Mouse (Mus musculus) G1E (cell line): ENCODE results near the gene Rftn1. TPM values are rescaled to one million over a fixed set of nuclear protein-coding genes. Genes with fewer than 3 reads are reported as not detected.

ENCODE experiments used
- ATAC-seq: 2 replicates; pipeline ENCODE4 v1.8.0; 2016; ENCODE audit warnings: mild to moderate bottlenecking; ENCODE audit not compliant: insufficient number of reproducible peaks, poor library complexity, low FRiP score, severe bottlenecking; ENCODE audit errors: extremely low read depth
- DNase-seq: peaks from one replicate; pipeline ENCODE4 v3.0.0; 2012; ENCODE audit warnings: low spot score
- H3K27me3 ChIP-seq: 2 replicates; pipeline ENCODE4 v1.6.1; 2012; ENCODE audit warnings: mild to moderate bottlenecking, low read length, inconsistent platforms; ENCODE audit not compliant: insufficient read depth
- H3K36me3 ChIP-seq: replicated peaks from 2 replicates; pipeline ENCODE3; 2012; ENCODE audit warnings: mild to moderate bottlenecking, inconsistent platforms
- H3K4me1 ChIP-seq: 2 replicates; pipeline ENCODE4 v1.6.1; 2012; ENCODE audit warnings: low read depth, low read length, inconsistent platforms, mixed read lengths; ENCODE audit not compliant: insufficient read depth
- H3K4me3 ChIP-seq: 2 replicates; pipeline ENCODE4 v1.5.1; 2012; ENCODE audit warnings: low read depth, mild to moderate bottlenecking, inconsistent platforms, low read length, moderate library complexity, mixed read lengths
- H3K9me3 ChIP-seq: replicated peaks from 2 replicates; pipeline ENCODE4 v1.6.1; 2012; ENCODE audit warnings: inconsistent platforms
- CTCF ChIP-seq: IDR thresholded peaks from 2 replicates; pipeline ENCODE4 v1.5.1; 2012; ENCODE audit warnings: low read depth, low read length, inconsistent platforms, mixed read lengths
- GATA1 ChIP-seq: IDR thresholded peaks from 2 replicates; pipeline ENCODE4 v1.6.1; 2012; ENCODE audit warnings: borderline replicate concordance, low read length, inconsistent platforms, mixed read lengths
- GATA2 ChIP-seq: IDR thresholded peaks from 2 replicates; pipeline ENCODE4 v1.6.1; 2012; ENCODE audit warnings: low read depth, low read length, inconsistent platforms, borderline replicate concordance
- POLR2AphosphoS5 ChIP-seq: IDR thresholded peaks from 2 replicates; pipeline ENCODE4 v1.6.1; 2012; ENCODE audit warnings: low read depth, low read length, inconsistent platforms; ENCODE audit not compliant: insufficient replicate concordance
- TAL1 ChIP-seq: conservative IDR thresholded peaks from 2 replicates; pipeline ENCODE4 v1.6.1; 2012; ENCODE audit warnings: low read depth, low read length, inconsistent platforms, mixed read lengths
- polyA plus RNA-seq: library from polyadenylated mRNA; stranded (reverse); fragments of >175 nt; gene quantifications from 2 replicates; pipeline ENCODE4 v1.2.3, GENCODE M21; 2012
- total RNA-seq, 2 experiments: library from RNA; stranded (forward) in 1 of 2; stranded (reverse) in 1 of 2; fragments of 200-1000 nt in 1 of 2; fragments of >200 nt in 1 of 2; fragmentation: Nextera tagmentation in 1 of 2; gene quantifications; 2 replicates each; pipeline ENCODE4 v1.2.3; 2014 to 2017

Gene Rftn1
- total and polyA plus RNA-seq, 3 experiments = not detected

DNA sequence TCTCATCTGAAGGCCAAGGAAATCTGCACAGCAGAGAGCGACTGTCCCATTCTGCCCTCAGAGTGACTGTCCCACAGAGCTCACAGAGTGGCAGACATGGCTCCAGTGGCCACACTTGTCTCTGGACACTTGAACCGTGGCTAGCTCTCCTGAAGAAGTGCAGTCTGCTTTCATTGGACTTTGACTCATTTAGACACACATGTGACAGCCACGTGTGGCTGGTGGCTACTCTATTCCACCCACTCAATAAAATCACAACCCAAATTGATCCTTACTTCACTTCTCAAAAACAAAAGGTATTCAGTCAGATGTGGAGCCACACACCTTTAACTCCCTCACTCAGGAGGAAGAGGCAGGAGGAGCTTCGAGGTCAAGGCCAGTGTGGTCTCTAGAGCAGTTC is 5.4 kb downstream of the Rftn1 start:
- ATAC-seq = no peak
- no peaks in the 10 kb centered on the region for H3K27me3 ChIP-seq
- no peaks in the 10 kb centered on the region for H3K36me3 ChIP-seq
- H3K9me3 ChIP-seq = peaks cover 81% of the 10 kb centered on the region
- H3K4me1 ChIP-seq = no peaks in the 10 kb centered on the region
- no peak for TF ChIP-seq CTCF
- no peak for TF ChIP-seq TAL1
- DNase-seq = no peak
- no peak overlapping the region for H3K4me3 ChIP-seq

DNA sequence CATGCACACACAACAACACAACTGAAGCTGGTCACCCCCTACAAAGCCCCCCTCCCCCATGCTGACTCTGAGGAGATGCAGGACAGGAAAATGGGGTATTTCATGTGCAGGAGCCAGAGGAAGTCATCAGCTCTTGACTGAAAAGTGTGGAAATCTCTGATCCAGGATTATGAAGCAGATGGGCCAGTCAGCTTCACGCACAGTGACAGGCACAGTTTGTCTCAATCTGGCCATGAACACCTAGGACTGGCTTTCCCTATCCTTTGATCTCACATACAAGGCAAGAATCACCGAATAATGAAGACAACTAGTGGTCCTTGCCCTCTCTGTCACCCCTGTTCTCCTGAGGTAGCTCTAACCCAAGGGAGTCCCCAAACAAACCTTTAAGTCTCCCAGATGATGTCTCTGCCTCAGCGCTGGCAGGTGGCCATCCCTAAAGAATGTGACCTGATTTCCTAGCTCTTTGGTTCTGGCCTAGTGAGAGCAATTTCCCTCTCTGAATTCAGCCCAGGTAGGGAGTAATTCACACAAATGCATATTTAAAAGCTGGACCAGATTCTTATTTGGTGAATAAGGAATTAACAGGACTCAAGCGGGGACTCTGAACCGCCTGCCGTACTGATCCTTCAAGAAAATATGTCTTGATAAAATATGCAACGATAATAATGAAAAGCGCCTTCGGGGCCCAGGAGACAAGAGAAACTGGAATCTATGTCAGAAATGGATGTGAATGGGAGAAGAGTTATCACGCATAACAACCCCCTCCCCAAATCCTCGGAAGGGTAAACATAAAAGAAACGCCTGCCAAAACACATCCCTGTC is 6.0 kb downstream of the Rftn1 start:
- H3K4me1 ChIP-seq = no peaks in the 10 kb centered on the region
- H3K36me3 ChIP-seq = no peaks in the 10 kb centered on the region
- H3K9me3 ChIP-seq = peaks cover 81% of the 10 kb centered on the region
- ATAC-seq (no peak), DNase-seq (no peak)
- no peaks in the 10 kb centered on the region for H3K27me3 ChIP-seq
- no peak for TF ChIP-seq TAL1
- TF ChIP-seq CTCF = no peak
- no peak for TF ChIP-seq GATA1
- no peak for TF ChIP-seq GATA2
- no peak for TF ChIP-seq POLR2AphosphoS5
- no peak overlapping the region for H3K4me3 ChIP-seq

DNA sequence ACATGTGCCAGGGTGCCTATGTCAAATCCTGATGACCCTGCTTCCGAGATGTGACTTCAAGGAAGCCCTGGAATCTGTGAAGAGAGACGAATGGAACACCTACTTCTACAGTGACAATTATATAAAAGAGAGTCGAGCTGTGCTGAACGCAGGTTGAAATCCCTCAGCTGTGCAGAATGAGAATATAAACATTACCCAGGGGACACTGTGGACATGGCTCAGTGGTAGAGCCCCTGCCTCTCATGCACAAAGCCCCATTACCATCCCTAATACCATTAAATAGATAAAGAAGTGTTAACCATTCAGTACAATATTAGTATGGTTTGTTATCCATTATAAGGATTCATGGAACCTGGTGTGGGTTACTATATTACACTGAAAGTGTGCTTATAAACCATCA is 7.2 kb downstream of the Rftn1 start:
- ATAC-seq = no peak
- H3K4me1 ChIP-seq = no peaks in the 10 kb centered on the region

DNA sequence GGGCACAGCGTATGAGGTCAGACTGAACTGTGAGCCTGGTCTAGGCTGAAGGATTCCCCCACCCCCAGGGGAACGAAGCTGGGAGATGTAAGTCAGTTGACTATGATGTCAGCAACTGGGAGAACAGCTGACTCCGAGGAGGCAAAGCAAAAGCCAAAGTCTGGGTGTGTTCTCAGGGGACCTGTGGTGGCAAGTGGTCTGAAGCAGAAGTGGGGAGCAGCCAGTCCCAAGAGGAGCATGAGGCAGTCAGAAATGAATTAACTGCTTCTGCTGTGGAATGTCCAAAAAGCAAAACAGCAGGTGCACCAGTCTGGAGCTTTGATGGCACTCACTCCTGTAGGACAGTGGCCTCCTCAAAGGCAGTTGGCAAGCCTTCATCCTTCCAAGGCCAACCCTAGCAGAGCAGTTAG is 7.9 kb downstream of the Rftn1 start:
- Histone ChIP-seq H3K4me3 (no peak overlapping the region), H3K36me3 (no peaks in the 10 kb centered on the region), H3K27me3 (no peaks in the 10 kb centered on the region), H3K9me3 (peaks cover 84% of the 10 kb centered on the region), H3K4me1 (no peaks in the 10 kb centered on the region)
- DNase-seq = no peak
- ATAC-seq = no peak
- no peak for TF ChIP-seq GATA1
- TF ChIP-seq CTCF = no peak
- TF ChIP-seq POLR2AphosphoS5 = no peak
- no peak for TF ChIP-seq GATA2

More for the DNA sequence above, 7.2 kb downstream of the Rftn1 start:
- Histone ChIP-seq H3K36me3 (no peaks in the 10 kb centered on the region), H3K9me3 (peaks cover 80% of the 10 kb centered on the region), H3K27me3 (no peaks in the 10 kb centered on the region), H3K4me3 (no peak overlapping the region)
- no peak for DNase-seq
- TF ChIP-seq CTCF (no peak), TAL1 (no peak)

DNA sequence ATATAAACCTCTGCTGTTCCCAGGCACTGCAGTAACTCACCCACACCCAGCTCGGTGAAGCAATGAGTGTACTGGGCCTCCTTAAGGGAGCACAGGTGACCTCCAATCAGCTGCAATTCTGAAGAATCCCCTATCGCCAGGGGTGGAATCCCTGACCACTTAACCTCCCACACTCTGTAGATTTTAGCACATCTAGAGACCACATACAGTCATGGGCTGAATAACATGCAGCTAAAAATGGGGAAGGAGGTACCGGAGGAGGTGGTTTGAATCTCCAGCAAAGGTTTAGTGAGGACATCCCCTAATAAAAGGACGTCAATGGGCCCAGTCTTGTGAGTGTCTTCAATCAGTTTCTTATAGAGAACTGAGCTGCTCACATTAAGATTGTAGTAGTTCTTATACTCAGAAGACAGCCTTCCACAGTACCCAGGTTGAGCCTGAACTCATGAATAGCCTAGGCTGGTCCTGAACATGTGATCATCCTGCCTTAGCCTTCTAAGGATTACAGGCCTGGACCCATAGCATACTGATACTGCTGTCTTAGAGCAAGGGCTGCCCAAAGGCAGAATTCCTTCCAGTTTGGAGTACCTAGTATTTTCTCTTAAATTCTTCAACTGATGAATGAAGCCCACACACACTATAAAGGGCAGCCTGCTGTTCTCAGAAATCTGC is 9.4 kb downstream of the Rftn1 start:
- TF ChIP-seq CTCF (no peak), POLR2AphosphoS5 (no peak), GATA2 (no peak), TAL1 (no peak), GATA1 (no peak)
- no peak overlapping the region for H3K4me3 ChIP-seq
- H3K27me3 ChIP-seq = no peaks in the 10 kb centered on the region
- H3K36me3 ChIP-seq = no peaks in the 10 kb centered on the region
- peaks cover 85% of the 10 kb centered on the region for H3K9me3 ChIP-seq
- ATAC-seq (no peak), DNase-seq (no peak)
- H3K4me1 ChIP-seq = no peaks in the 10 kb centered on the region

DNA sequence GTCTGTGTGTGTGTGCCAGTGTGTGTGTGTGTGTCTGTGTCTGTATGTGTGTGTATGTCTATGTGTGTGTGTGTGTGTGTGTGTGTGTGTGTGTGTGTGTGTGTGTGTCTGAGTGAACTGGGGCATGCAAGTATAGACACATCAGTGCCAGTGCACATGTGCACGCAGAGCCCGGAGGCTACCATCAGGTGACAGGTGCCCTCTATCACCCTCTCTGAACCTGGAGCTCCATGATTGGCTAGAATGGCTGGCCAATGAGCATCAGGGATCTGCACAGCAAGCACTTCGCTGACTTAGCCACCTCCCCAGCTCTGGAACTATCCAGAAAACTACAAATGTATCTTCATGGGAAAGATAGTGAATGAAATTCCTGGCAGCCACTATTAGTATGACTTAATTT is 16.7 kb downstream of the Rftn1 start:
- TF ChIP-seq TAL1 (no peak), GATA1 (no peak), GATA2 (no peak), CTCF (no peak), POLR2AphosphoS5 (no peak)
- Histone ChIP-seq H3K36me3 (no peaks in the 10 kb centered on the region), H3K4me3 (no peak overlapping the region), H3K9me3 (peaks cover 88% of the 10 kb centered on the region), H3K27me3 (no peaks in the 10 kb centered on the region), H3K4me1 (no peaks in the 10 kb centered on the region)
- no peak for ATAC-seq
- DNase-seq = no peak
